Mouse (Mus musculus) monocyte, adult 2 months (primary cell): ENCODE data around the gene Zc3h6.

Experiments used
- DNase-seq, 2 experiments: peaks; one replicate each; pipeline ENCODE4 v3.0.0; 2022; ENCODE audit warnings: low spot score in 2 of 2, low read depth in 1 of 2

Gene Zc3h6

DNA sequence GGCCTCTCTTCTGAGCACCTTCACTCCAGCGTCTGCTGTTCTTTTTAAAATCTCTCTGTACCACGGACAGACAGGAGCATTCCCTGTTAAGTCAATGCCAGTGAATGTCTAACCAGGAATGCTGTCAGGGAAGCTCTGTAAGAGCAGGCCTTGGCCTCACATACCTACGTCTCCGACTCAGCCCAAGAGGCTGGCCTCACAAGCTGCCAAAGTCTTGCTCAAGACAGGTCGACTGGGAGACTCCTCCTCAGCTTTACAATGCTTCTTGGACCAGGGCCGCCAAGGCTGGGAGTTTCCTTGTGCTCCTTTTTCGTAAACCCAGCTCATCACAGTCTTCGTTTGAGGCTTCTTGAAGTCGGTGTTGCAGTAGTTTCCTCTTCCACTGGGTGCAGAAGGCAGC, 57.6 kb downstream of the Zc3h6 start:
- no peak for DNase-seq

DNA sequence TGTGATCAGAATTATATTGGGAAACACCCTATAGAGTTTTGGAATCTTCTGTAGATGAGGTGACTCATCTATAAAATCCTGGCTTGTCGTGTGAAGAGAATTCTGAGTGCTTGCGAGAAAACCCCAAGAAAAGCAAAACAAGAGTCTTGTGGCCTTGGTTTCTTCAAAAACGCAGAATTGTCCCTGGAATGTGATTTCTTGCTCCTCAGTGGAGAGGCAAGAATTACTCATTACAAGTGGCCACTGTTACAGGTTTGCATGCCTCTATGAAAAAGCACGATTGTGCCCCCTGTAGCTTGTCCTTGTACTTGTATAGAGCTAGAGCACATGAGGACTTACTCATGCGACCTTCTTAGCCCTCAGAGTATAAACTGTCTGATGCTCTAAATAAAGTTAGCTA, 68.2 kb downstream of the Zc3h6 start:
- DNase-seq, result no peak

DNA sequence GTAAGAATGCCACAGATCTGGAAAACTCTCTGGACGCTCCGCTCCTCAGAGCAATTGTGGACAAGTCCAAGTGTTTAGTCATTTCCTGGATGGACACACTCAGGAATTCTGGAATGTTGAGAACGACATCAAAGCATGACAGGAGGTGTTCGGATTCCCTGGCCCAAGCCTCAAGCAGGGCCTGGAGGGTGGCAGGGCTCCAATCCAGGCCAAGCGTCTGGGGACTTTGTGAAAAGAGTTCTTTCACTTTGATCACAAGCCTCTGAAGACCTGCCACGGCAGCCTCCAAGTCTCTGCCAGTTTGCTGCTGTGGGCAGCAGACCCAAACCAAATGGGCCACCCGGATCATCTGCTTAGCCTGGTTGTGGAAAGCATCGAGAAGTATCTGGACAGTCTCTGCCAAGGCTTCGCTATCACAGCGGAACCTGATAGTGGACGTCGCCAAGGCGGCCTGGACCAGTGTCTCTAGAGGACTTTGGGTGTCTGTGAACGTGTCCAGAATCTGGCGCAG, 71.3 kb downstream of the Zc3h6 start:
- DNase-seq, result no peak

DNA sequence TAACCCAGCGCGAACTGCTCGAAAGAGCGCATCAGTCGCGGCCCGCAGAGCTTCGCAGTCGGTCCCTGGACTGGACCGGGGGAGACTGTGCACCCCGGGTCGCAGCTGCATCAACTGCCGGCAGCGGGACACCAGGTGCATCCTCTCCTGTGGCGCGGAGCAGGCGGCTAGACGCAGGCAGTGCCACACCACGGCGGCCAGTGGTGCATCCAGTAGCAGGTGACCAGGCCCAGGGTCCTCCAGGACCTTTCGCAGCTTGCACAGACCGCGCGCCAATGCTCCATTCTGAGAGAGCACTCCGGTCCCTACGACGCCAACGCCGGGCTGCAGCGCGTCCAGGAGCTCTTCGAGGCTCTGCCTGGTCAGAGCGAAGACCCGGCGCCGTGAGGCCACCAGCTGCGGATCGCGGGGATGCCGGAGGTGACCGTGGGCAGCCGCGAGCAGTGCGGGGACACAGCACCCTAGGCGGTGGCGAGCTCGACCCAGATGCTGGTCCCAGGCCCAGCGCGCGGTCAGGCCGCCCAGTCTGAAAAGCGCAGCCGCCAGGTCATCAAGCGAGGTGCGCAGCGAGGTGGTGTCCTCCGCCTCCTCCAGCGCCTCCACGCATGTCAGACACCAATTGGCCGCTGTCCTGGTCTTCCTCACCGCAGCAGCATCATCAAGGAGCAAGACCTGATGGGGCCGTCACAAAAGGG, 71.9 kb downstream of the Zc3h6 start:
- DNase-seq, result no peak

DNA sequence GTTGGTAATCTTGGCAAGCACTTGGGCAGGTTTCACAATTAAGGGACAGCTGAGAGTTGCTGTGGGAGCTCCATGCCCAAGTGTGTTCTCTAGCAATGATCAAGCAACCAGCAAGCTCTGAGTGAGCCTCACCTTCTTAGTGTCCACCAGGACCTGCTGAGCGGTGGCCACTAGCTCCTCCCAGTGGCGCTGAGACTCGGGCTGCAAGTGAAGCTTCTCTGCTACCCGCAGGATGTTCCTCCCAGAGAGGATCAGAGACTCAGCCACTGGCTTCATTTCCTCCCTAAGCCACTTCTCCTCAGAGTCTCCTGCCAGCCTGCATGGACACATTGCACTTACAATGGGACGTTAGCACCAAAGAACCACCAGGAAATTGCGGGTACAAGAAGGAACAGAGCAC, 73.4 kb downstream of the Zc3h6 start:
- no peak for DNase-seq

GRCm38 (mm10) chr2:129046172-129046845, 79.1 kb downstream of the Zc3h6 start:
- DNase-seq, result no peak

GRCm38 (mm10) chr2:129046846-129047196, 79.6 kb downstream of the Zc3h6 start:
- no peak for DNase-seq

DNA sequence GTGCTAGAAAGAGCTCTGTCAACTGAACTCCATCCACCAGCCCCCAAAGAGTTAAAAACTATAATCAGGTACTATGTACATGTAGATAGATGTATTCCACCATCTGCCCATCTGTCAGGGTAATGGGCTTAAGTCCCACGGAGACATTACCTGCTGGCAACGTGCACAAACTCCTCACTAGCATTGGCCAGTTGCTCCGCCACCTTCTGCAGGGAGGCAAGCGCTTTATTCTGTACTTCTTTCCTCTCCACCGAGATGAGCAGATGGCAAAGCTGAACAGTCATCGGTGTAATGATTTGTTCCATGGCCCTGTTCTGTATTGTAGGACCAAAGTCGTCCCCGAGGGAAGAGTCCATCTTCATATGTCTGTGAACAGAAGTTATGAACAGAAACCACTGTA, 80.6 kb downstream of the Zc3h6 start, which contains the start of gene Vinac1:
TSS of gene Vinac1 (minus strand) at position 362 of the 400 bp plus-strand sequence.
- DNase-seq, result no peak

GRCm38 (mm10) chr2:129052451-129052983, 85.3 kb downstream of the Zc3h6 start:
- no peak for DNase-seq

DNA sequence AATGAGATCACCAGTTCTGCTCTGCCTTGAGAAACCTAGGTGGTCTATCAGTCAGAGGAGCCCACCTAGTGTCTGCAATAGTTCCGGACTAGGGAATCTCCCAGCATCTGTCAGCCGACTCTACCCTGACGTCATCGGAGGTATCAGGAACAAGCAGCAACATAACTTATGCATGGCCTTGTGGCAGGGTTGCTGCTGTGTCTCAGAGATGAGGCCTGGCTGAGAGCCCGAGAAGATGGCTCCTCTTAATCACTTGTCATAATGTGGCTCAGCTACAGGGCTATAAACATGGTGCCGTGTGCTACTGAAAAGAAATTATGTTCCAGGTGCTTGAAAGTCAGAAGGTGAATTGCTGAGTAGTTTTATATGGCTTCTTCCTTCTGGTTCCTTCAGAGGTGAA, 88.5 kb downstream of the Zc3h6 start:
- DNase-seq, result no peak

DNA sequence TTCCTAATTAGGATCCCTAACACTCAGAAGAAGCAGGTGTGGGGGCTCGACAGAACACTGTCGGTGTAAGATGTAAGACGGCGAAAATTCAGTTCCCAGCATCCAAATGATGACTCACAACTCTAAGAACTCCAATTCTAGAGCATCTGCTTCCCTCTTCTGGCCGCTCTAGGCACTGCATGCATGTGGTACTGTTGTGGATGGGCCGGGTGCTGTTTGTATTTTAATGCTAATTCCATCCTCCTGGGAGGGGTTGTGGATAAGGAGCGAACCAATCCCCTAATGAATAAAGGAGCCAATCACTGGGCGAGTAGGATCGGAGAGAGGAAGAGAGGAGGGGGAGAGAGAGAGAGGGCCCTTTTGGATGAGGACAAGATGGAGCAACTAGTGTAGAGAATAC, 89.4 kb downstream of the Zc3h6 start:
- no peak for DNase-seq

DNA sequence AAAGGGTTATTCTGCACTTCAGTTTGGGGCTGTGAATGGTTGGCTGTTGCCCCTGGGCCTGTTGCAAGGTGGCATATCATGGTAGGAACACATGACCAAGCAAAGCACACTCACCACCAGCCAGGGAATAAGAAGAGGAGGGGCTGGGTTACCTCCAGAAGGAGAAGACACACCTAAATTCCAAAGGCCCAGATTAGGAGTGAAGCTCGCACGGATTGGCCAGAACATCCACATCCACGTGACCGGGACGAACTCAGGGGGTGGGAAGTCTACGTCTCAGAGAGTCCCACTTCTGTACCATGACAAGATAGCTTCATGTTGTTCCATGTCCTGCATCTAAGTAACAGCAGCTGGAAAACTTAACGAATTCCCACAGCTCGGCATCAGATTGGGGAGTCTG, 90.1 kb downstream of the Zc3h6 start:
- DNase-seq, result no peak

- DNase-seq, result no peak
Measured at GRCm38 (mm10) chr2:129057920-129058361, 90.7 kb downstream of the Zc3h6 start.

DNA sequence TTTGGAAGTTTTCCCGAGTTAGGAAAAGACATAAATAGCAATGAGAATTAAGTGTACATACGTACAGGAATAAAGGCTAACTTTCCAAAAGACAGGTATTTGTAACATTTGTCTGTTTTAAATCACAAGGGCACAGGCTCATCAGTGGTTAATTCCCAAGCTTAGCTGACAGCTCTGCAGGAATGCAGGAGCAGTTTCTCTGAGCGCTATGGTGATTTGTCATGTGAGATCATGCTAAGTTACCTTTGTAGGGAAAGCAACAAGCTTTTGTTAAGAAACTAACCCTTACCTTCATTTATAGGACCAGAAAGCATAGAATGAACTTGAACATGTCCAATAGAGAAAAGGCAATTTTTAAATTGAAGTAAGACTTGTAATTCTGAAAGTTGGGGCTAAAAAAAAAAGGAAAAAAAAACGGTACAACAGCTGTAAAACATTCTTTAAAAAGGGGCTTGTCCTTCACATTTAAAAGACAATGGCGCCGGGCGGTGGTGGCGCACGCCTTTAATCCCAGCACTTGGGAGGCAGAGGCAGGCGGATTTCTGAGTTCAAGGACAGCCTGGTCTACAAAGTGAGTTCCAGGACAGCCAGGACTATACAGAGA, 94.4 kb downstream of the Zc3h6 start:
- no peak for DNase-seq

DNA sequence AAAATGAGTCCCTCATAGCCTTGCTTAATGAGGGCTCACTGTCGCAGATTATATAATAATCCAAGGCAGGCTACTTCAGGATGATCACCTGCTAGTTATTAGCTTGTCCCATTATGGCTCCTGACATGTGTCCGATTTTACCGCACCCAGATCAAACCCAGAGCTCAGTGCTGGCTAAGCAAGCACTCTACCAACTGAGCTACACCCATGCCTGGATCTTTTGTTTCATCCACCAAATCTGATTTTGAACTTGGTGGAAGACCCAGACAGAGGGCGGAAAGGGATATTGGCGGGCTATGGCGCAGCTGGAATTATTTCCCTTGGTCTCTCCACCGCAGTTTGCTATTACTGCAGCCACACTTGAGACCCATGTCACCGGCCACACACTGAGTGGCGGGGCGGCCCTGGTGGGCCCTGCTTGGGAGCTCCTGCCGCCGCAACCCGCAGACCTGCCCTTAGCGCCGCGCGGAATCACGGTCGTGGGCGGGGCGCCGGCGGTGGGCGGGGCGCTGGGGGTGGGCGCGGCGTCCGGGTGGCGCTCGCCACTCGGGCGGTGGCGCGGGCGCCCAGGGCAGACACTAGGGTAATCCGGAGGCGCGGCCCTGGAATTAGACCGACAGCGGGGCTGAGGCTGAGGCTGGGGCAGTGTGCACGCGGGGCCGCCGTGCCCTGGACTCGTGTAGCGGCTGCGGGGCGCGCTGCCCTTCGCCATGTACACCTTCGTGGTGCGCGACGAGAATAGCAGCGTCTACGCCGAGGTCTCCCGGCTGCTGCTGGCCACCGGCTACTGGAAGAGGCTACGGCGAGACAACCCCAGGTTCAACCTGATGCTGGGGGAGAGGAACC, 98.5 kb downstream of the Zc3h6 start, which contains the start of gene Ttl:
TSS of gene Ttl (plus strand) at position 506 of the 846 bp plus-strand sequence.
- peak in 1 of 2 experiments; percentile 47 for DNase-seq

- no peak for DNase-seq
Measured at GRCm38 (mm10) chr2:129066326-129066725, 99.1 kb downstream of the Zc3h6 start.
